In genomic region chr7:70358020-70358847, GRCm38 (mm10) we compare ENCODE assay signal across 8 mouse cellular contexts. TPM values are rescaled to one million over a fixed set of nuclear protein-coding genes. Genes with fewer than 3 reads are reported as not detected.
A peak's percentile ranks its signal among the peaks of the same experiment; 100 is the strongest.
DNase-seq lines count a peak whose midpoint lies in the region; ATAC-seq and TF ChIP-seq lines count a peak whose summit lies in the region.

No protein-coding gene starts in this region.

- H3K9ac ChIP-seq in heart, embryonic 15.5 days = peak overlapping the region; percentile 83
- H3K9ac ChIP-seq in neural tube, embryonic 15.5 days (replicated peaks) = peak overlapping the region; percentile 71

- no peak for TF ChIP-seq POLR2A in brain, embryonic 14.5 days (IDR thresholded peaks at IDR 0.05; ENCODE audit: borderline replicate concordance, extremely low read depth, insufficient read depth, insufficient read length, poor library complexity, severe bottlenecking)

- 7% methylated on average over 33 of the region's 33 CpGs for WGBS in heart, embryonic 15.5 days
- under 1% methylated on average over 33 of the region's 33 CpGs for WGBS in limb, embryonic 10.5 days
- WGBS in neural tube, embryonic 15.5 days = 2% methylated on average over 33 of the region's 33 CpGs

- peaks cover 16% of the 10 kb centered on the region for H3K4me1 ChIP-seq in heart, embryonic 15.5 days (replicated peaks)
- H3K4me1 ChIP-seq in limb, embryonic 10.5 days = peaks cover 55% of the 10 kb centered on the region
- H3K4me1 ChIP-seq in neural tube, embryonic 15.5 days = peaks cover 34% of the 10 kb centered on the region

- H3K27ac ChIP-seq in heart, embryonic 15.5 days = peak overlapping the region; percentile 94
- peak overlapping the region; percentile 100 for H3K27ac ChIP-seq in limb, embryonic 10.5 days
- H3K27ac ChIP-seq in neural tube, embryonic 15.5 days (replicated peaks) = peak overlapping the region; percentile 97

- H3K4me3 ChIP-seq in heart, embryonic 15.5 days = peak overlapping the region; percentile 77
- peak overlapping the region; percentile 92 for H3K4me3 ChIP-seq in limb, embryonic 10.5 days
- peak overlapping the region; percentile 63 for H3K4me3 ChIP-seq in neural tube, embryonic 15.5 days (replicated peaks)

- H3K36me3 ChIP-seq in heart, embryonic 15.5 days = no peaks in the 10 kb centered on the region
- H3K36me3 ChIP-seq in limb, embryonic 10.5 days = peaks cover 46% of the 10 kb centered on the region
- H3K36me3 ChIP-seq in neural tube, embryonic 15.5 days = no peaks in the 10 kb centered on the region

- no peaks in the 10 kb centered on the region for H3K9me3 ChIP-seq in heart, embryonic 15.5 days (replicated peaks)
- no peaks in the 10 kb centered on the region for H3K9me3 ChIP-seq in limb, embryonic 10.5 days (replicated peaks)
- no peaks in the 10 kb centered on the region for H3K9me3 ChIP-seq in neural tube, embryonic 15.5 days (replicated peaks)

- no peak for TF ChIP-seq CTCF in brain, embryonic 14.5 days (IDR thresholded peaks at IDR 0.05; ENCODE audit: borderline replicate concordance, extremely low read depth, insufficient read depth, insufficient read length)

- H3K4me2 ChIP-seq in heart, embryonic 15.5 days = peak overlapping the region; percentile 90
- peak overlapping the region; percentile 96 for H3K4me2 ChIP-seq in neural tube, embryonic 15.5 days

- DNase-seq in layer of hippocampus, postnatal 10 days (ENCODE audit: low spot score in 2 of 2) = peak; percentile 52 to 58
- no peak for DNase-seq in layer of hippocampus, adult 8-10 months (ENCODE audit: low spot score in 2 of 2)
- peak; percentile 69 for DNase-seq in brain, embryonic 14.5 days (ENCODE audit: low read depth)
- DNase-seq in limb, embryonic 10.5 days (ENCODE audit: low spot score) = peak; percentile 69
- no peak for DNase-seq in layer of hippocampus, adult 9-11 months
- no peak for DNase-seq in spleen, postnatal 36 days (ENCODE audit: low spot score in 2 of 2)

- H3K27me3 ChIP-seq in heart, embryonic 15.5 days = peaks cover 46% of the 10 kb centered on the region
- H3K27me3 ChIP-seq in limb, embryonic 10.5 days (ENCODE audit: low read depth, poor library complexity, severe bottlenecking) = peaks cover 6% of the 10 kb centered on the region; the same call in 1 of the 2 replicates
- no peaks in the 10 kb centered on the region for H3K27me3 ChIP-seq in neural tube, embryonic 15.5 days (replicated peaks)

- no peak for ATAC-seq in heart, embryonic 15.5 days (replicated peaks; ENCODE audit: insufficient number of reproducible peaks, insufficient read depth, low FRiP score, low read depth)
- no peak for ATAC-seq in neural tube, embryonic 15.5 days (ENCODE audit: low FRiP score)

RNA-seq across cellular contexts. Expression of gene Nr2f2, which starts 8.3 kb away (rescaled TPM):
- total RNA-seq in layer of hippocampus, postnatal 10 days (2021) = 10 to 100 TPM; 59.5 to 66.7 TPM
- 10 to 100 TPM; 40.5 to 53.3 (median 45.9) TPM for total RNA-seq in layer of hippocampus, adult 8-10 months (2022)
- 244 and 291 TPM in 2 replicates for polyA plus RNA-seq in brain, embryonic 14.5 days (2012; rRNA removed)
- 25.1 and 27.6 TPM in 2 replicates for polyA plus RNA-seq in heart, embryonic 15.5 days (2015; fragmentation: Nextera tagmentation; extraction: Ambion mirVana)
- 48.0 and 56.8 TPM in 2 replicates for polyA plus RNA-seq in limb, embryonic 10.5 days (2016; fragmentation: Nextera tagmentation; extraction: Ambion mirVana)
- 60.3 and 62.5 TPM in 2 replicates for polyA plus RNA-seq in neural tube, embryonic 15.5 days (2015; fragmentation: Nextera tagmentation; extraction: Ambion mirVana)

Comparison
In these comparisons a context has a peak if more than half of its experiments do, and no peak if none do; other contexts are left out.
1. DNase-seq: peak in layer of hippocampus, postnatal 10 days (2 of 2), brain, embryonic 14.5 days (single experiment) and limb, embryonic 10.5 days (single experiment); none in layer of hippocampus, adult 8-10 months (0 of 2), layer of hippocampus, adult 9-11 months (single experiment) and spleen, postnatal 36 days (0 of 2).
2. Peak in every context shown above with its lines, with median percentiles within 50 percentile points of each other: H3K27ac ChIP-seq and H3K4me3 ChIP-seq.